Mouse (Mus musculus) hindbrain, embryonic 13.5 days (tissue): ENCODE data around the gene Slc30a7. TPM values are rescaled to one million over a fixed set of nuclear protein-coding genes. Genes with fewer than 3 reads are reported as not detected.

Source experiments
- ATAC-seq: fragments of 200-750 bp; cut with Nextera tagmentation; 2 replicates; pipeline ENCODE4 v1.8.0; 2017; ENCODE audit warnings: moderate TSS enrichment; ENCODE audit not compliant: low FRiP score
- H3K27ac ChIP-seq: fragments of 300-500 bp; sonication (generic); 2 replicates; pipeline ENCODE4 v1.5.1; 2015; ENCODE audit warnings: inconsistent platforms, mild to moderate bottlenecking, moderate library complexity
- H3K27me3 ChIP-seq: fragments of 300-500 bp; sonication (generic); 2 replicates; pipeline ENCODE4 v1.6.1; 2015; ENCODE audit warnings: mild to moderate bottlenecking, inconsistent platforms
- H3K36me3 ChIP-seq: fragments of 300-500 bp; sonication (generic); 2 replicates; pipeline ENCODE4 v1.6.1; 2015; ENCODE audit warnings: mild to moderate bottlenecking, inconsistent platforms
- H3K4me1 ChIP-seq: fragments of 300-500 bp; sonication (generic); replicated peaks from 2 replicates; pipeline ENCODE4 v1.6.1; 2015; ENCODE audit warnings: inconsistent platforms
- H3K4me2 ChIP-seq: fragments of 300-500 bp; sonication (generic); 2 replicates; pipeline ENCODE4 v1.6.1; 2015; ENCODE audit warnings: inconsistent platforms, mild to moderate bottlenecking, moderate library complexity
- H3K4me3 ChIP-seq: fragments of 300-500 bp; sonication (generic); 2 replicates; pipeline ENCODE4 v1.5.1; 2015; ENCODE audit warnings: mild to moderate bottlenecking, inconsistent platforms
- H3K9ac ChIP-seq: fragments of 300-500 bp; sonication (generic); 2 replicates; pipeline ENCODE4 v1.6.1; 2015; ENCODE audit warnings: mild to moderate bottlenecking, inconsistent platforms
- H3K9me3 ChIP-seq: fragments of 300-500 bp; sonication (generic); 2 replicates; pipeline ENCODE4 v1.6.1; 2016; ENCODE audit warnings: inconsistent platforms
- WGBS: fragments of 180-500 bp; shearing (Covaris S2); methylation state at CpG from one replicate; pipeline ENCODE4 v1.1.7; 2015; 5-methylcytosine and 5-hydroxymethylcytosine counted together
- polyA plus RNA-seq: library from polyadenylated mRNA; unstranded; fragments of >200 nt; fragmentation: Nextera tagmentation; extraction: Ambion mirVana; gene quantifications from 2 replicates; pipeline ENCODE4 v1.2.1, GENCODE M21; 2015

The Slc30a7 gene
- polyA plus RNA-seq, 1 experiment from 2014 or later, result 21.2 TPM

DNA sequence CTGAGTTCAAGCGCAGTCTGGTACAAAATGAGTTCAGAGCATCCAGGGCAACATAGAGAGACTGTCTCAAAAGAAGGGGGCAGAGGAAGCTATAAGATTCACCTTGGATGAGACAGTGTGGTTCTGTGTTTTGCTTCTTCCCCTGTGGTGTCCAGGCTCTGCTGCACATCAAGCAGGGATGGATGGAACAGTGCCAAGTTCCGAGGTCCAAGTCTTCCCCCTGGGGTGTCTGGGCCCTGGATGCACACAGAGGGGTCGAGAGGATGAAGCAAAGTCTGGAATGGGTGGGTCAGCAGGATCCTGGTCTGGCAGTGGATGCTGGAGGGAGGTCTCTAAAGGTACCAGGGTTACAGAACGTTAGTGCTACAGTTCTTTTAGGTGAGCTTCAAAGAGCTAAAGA lies 11.4 kb upstream of the Slc30a7 start:
- no peak overlapping the region for H3K4me3 ChIP-seq
- H3K4me1 ChIP-seq, result no peaks in the 10 kb centered on the region
- no peaks in the 10 kb centered on the region for H3K9me3 ChIP-seq
- H3K27ac ChIP-seq, result no peak overlapping the region
- 72% methylated on average over 4 of the region's 4 CpGs for WGBS
- no peak overlapping the region for H3K4me2 ChIP-seq
- H3K9ac ChIP-seq, result no peak overlapping the region
- ATAC-seq, result no peak
- H3K36me3 ChIP-seq, result no peaks in the 10 kb centered on the region
- no peaks in the 10 kb centered on the region for H3K27me3 ChIP-seq

DNA sequence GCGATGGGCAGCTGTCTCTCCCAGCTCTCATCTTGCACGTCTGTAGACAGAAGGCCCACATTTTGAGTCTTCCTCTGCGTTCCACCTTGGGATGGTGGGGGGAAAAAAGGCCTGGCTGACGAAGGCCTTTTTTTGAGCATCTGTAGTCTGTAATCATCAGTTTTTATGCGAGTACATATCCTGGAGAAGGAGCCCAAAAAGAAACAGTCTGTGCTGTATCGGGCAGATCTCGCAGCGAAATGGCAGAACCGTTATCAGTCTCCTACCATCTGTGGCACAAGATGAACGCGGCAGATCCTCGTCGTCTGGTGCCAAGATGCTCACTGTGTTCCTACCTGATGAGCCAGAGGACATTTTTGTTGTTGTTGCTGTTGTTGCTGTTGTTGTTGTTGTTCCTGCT lies 8.9 kb upstream of the Slc30a7 start:
- no peak overlapping the region for H3K27ac ChIP-seq
- H3K4me3 ChIP-seq, result no peak overlapping the region
- H3K4me1 ChIP-seq, result no peaks in the 10 kb centered on the region
- no peaks in the 10 kb centered on the region for H3K27me3 ChIP-seq
- 90% methylated on average over 13 of the region's 13 CpGs for WGBS
- no peak for ATAC-seq
- H3K9me3 ChIP-seq, result no peaks in the 10 kb centered on the region
- H3K9ac ChIP-seq, result no peak overlapping the region
- no peaks in the 10 kb centered on the region for H3K36me3 ChIP-seq
- H3K4me2 ChIP-seq, result no peak overlapping the region

DNA sequence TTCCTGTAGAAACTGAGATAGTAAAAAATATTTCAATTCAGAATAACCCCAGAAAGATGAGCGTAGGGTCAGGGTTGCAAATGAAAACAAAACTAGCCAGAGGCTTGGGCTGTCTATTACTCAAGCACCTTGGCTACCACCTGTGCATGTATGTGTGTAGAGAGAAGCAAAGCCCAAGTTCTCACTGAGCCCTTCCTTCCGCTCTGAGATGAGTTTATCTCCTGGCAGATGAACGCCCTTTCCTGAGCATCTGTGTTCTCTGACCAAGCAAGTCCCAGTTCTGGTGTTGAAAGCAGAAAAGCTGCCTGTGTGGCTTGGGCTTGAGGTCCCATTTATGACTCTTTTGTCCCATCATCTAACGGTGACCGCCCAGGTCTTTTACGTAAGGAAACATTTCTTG lies 7.7 kb upstream of the Slc30a7 start:
- H3K27me3 ChIP-seq, result no peaks in the 10 kb centered on the region
- H3K9ac ChIP-seq, result no peak overlapping the region
- H3K27ac ChIP-seq, result no peak overlapping the region
- peaks cover 4% of the 10 kb centered on the region for H3K4me1 ChIP-seq
- no peaks in the 10 kb centered on the region for H3K9me3 ChIP-seq
- WGBS, result 99% methylated on average over 6 of the region's 6 CpGs
- no peak for ATAC-seq
- H3K4me3 ChIP-seq, result no peak overlapping the region
- no peaks in the 10 kb centered on the region for H3K36me3 ChIP-seq
- H3K4me2 ChIP-seq, result no peak overlapping the region

DNA sequence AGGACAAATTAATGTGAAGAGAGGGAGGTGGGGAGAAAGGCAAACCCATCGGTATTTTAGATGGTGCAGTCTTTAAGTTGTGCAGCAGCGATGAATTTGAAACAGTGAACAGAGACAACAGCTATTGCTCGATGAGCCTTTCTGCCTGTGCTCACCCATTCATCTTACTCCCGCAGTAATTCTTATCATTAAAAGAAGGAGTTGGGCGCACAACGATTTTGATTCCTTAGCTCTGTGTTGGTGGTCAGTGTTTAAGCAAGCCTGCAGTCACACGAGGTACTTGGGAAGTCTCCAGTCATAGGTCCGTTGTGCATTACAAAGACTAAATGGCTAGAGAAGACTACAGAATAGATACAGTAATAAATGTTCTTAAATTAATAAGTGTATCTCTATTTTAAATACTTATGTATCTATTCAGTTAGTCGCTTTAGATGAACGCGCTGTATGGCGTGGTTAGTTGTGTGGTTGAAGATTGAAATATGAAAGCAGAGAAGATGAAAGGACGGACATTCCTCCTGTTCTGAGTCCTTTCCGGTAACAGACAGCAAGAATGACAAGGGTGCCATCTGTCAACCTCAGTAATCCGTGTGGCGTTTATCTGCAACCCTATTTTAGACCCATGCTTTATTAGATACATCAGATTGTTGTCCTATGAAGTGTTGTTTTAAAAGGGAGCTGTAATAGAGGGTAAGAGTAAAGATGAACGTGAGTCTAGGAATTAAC lies 2.6 kb upstream of the Slc30a7 start:
- Histone ChIP-seq H3K36me3 (peaks cover 3% of the 10 kb centered on the region; the same call in 1 of the 2 replicates), H3K27ac (no peak overlapping the region), H3K4me2 (peak overlapping the region; percentile 91), H3K4me3 (peak overlapping the region; percentile 84; the same call in 1 of the 2 replicates), H3K9ac (no peak overlapping the region), H3K4me1 (peaks cover 34% of the 10 kb centered on the region), H3K9me3 (no peaks in the 10 kb centered on the region), H3K27me3 (no peaks in the 10 kb centered on the region)
- WGBS, result 79% methylated on average over 17 of the region's 17 CpGs
- ATAC-seq, result no peak

DNA sequence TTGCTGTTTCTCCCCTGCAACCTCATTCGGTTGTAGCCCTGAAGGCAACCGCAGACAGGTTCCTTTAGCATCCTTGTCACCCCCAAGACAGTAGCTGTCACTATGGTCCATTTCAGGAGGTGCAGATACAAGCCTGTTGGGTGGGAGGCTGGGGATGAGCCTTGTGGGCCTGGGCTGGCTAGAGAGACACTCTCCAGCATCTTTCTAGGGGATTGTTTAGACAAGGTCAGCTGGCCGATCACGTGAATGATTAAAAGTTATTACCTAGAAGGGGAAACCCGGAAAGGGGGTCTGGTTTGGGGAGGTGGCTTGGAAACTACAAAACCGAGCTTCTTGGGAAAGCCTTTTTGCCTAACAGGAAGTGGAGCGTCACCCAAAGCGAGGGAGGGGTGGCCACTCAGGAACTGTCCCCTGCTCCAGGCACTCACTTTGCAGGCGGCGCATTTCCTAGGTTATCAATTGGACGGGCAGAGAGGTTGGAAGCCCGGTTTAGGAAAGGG lies 785 bp upstream of the Slc30a7 start:
- H3K9me3 ChIP-seq, result no peaks in the 10 kb centered on the region
- H3K27ac ChIP-seq, result peak overlapping the region; percentile 92
- no peaks in the 10 kb centered on the region for H3K27me3 ChIP-seq
- peak overlapping the region; percentile 91 for H3K4me2 ChIP-seq
- peaks cover 42% of the 10 kb centered on the region for H3K4me1 ChIP-seq
- under 1% methylated on average over 12 of the region's 12 CpGs for WGBS
- peak; percentile 68 for ATAC-seq
- H3K4me3 ChIP-seq, result peak overlapping the region; percentile 84
- H3K9ac ChIP-seq, result peak overlapping the region; percentile 91
- H3K36me3 ChIP-seq, result peaks cover 11% of the 10 kb centered on the region

DNA sequence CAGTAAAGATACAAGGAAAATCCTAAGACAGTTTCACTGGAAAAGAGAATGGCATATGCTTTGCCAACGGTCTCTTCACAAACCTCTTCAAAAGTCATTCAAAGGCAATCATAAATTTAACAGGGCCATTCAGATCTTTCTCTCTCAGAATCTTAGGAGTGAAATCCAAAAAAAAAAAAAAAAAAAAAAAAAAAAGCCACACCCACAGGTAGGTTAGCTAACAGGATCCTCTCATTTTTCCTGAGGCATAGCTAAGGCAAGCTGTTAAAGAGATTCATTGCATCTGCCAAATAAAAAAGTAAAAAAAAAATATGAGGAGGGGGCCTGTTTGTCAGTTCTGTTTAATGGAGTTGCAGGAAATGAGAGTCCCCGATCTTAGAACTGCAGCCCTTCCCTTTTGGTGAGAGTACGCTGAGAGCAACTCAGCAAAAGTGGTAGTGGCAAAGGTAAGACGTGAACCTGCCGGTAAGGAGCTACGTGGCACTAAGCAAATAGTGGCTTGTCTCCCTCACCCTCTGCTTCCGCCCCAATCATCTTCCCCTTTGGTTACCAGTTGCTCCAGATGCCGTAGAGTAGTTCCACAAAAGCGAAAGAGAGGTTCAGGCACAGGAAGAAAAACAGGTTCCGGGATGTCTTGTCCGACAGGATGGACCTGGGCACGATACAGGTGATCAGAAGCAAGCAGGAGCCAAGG lies 775 bp downstream of the Slc30a7 start:
- peak overlapping the region; percentile 92 for H3K27ac ChIP-seq
- WGBS, result 9% methylated on average over 12 of the region's 12 CpGs
- H3K4me1 ChIP-seq, result peaks cover 42% of the 10 kb centered on the region
- H3K4me2 ChIP-seq, result peak overlapping the region; percentile 91
- no peaks in the 10 kb centered on the region for H3K9me3 ChIP-seq
- peak overlapping the region; percentile 91 for H3K9ac ChIP-seq
- no peak; the same call in 1 of the 2 replicates for ATAC-seq
- no peaks in the 10 kb centered on the region for H3K27me3 ChIP-seq
- peak overlapping the region; percentile 84 for H3K4me3 ChIP-seq
- peaks cover 16% of the 10 kb centered on the region for H3K36me3 ChIP-seq

DNA sequence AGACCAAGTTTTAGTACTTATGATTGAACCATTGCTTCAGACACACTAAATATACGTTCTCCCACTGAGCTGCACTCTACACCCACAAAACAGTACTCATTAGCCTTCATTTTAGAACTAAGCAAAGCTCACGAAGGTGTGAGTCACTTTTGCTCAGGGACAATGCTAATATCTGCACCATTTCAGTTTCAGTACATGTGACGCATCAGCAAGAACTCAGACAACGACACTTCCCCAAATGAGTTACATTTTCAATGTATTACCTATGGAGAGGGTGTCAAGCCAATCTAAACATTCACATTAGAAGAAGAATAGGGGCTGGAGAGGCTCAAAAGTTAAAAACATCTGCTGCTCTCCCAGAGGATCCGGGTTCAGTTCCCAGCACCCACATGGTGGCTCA lies 10.3 kb downstream of the Slc30a7 start:
- H3K36me3 ChIP-seq, result peaks cover 35% of the 10 kb centered on the region

DNA sequence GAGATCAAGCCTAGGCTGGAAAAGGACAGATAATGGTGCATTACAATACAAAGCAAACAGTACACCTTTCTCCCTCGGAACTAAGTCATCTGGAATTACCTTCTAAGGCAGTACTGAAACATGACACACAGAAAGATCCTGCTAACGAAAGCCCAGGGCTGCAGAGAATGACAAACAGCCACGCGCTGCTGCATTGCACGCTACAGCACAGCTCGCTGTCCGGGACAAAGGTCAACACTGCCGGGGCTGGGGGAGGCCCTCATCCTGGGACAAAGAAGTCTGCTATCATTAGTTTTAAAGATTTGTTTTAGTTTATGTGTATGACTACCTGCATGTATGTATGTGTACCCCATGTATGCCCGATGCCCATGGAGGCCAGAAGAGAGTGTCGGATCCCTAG lies 14.2 kb downstream of the Slc30a7 start:
- Histone ChIP-seq H3K4me3 (no peak overlapping the region), H3K4me1 (no peaks in the 10 kb centered on the region), H3K27me3 (no peaks in the 10 kb centered on the region), H3K9me3 (no peaks in the 10 kb centered on the region), H3K27ac (no peak overlapping the region), H3K36me3 (peaks cover 32% of the 10 kb centered on the region), H3K9ac (no peak overlapping the region), H3K4me2 (no peak overlapping the region)
- ATAC-seq, result no peak
- WGBS, result 85% methylated on average over 10 of the region's 10 CpGs

More for the DNA sequence above, 10.3 kb downstream of the Slc30a7 start:
- ATAC-seq, result no peak
- Histone ChIP-seq H3K27ac (no peak overlapping the region), H3K4me1 (no peaks in the 10 kb centered on the region), H3K9ac (no peak overlapping the region), H3K4me2 (no peak overlapping the region), H3K9me3 (no peaks in the 10 kb centered on the region), H3K4me3 (no peak overlapping the region), H3K27me3 (no peaks in the 10 kb centered on the region)
- 95% methylated on average over 5 of the region's 5 CpGs for WGBS

DNA sequence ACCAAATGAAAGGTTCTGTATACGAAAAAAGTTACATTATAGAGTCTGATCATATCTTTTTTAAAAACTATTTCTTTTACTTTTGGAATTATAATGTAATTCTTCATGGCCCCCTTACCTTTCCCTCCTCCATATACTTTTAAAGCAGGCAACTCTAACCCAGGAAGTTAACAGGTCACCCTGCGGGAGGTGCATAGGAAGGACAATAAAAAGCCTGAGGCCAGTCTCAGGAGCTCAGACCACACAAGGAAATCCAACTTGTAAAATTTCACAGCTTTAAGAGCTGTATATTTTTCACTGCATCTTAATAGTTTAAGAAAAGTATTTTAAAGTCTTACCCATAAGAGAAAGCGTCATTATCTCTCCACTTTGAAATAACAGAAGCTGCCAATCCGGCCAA lies 14.6 kb downstream of the Slc30a7 start:
- no peak overlapping the region for H3K27ac ChIP-seq
- WGBS, result 91% methylated on average over 4 of the region's 4 CpGs
- H3K4me1 ChIP-seq, result no peaks in the 10 kb centered on the region
- no peaks in the 10 kb centered on the region for H3K27me3 ChIP-seq
- peaks cover 30% of the 10 kb centered on the region for H3K36me3 ChIP-seq
- H3K9ac ChIP-seq, result no peak overlapping the region
- H3K4me3 ChIP-seq, result no peak overlapping the region
- ATAC-seq, result no peak
- no peaks in the 10 kb centered on the region for H3K9me3 ChIP-seq
- H3K4me2 ChIP-seq, result no peak overlapping the region

DNA sequence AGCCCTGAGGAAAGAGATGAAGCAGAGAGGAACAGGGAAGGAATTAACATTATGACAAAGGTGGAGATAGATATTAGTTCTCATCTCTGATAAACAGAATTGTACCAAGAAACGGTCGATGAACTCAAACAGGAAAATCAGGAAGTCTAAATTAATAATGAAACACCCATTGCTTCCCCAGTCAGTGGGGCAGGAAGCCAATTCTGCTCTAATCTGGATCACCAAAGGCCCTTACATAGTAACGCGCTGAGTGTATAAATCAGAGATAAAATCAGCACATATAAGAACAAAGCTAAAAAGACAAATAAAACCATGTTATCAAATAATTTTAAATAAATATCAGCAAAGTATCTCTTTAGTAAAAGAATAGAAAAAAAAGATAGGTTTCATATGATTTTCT lies 15.1 kb downstream of the Slc30a7 start:
- ATAC-seq, result no peak
- no peak overlapping the region for H3K4me3 ChIP-seq
- peaks cover 29% of the 10 kb centered on the region for H3K36me3 ChIP-seq
- no peaks in the 10 kb centered on the region for H3K27me3 ChIP-seq
- H3K9me3 ChIP-seq, result no peaks in the 10 kb centered on the region
- 95% methylated on average over 4 of the region's 4 CpGs for WGBS
- no peak overlapping the region for H3K9ac ChIP-seq
- no peaks in the 10 kb centered on the region for H3K4me1 ChIP-seq
- H3K27ac ChIP-seq, result no peak overlapping the region
- H3K4me2 ChIP-seq, result no peak overlapping the region

DNA sequence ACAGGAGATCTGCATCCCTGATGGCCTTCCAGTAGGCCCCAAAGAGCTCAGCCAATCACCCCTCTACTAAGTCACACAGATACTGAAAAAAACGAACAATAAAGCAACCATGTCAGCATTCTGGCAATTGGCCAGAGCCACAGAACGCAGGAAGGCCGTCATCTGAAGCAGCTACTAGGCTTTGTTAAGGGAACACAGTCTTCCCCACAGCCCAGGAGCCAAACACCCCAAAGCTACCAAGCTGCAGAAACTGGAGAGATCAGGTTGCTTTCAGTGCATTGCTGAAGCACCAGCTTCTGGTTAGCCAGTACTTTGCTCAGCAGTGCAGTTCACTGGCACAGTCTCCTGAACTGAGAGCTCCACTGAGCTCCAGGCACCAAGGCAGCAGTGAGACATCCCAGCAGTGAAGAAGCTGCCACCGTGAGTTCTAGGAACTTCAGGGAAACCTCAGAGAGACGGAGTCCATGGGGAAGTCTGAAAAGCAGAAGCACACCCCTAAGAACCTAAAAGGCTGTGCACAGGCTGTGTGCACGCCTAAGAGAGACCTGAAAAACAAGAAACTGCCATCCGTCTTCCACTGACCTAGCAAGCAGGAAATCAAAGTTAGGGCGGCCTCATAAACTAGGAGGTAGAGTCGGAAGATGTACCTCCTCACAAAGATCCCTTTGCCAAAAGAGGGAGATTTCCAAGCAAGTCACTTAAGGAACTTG lies 21.9 kb downstream of the Slc30a7 start:
- H3K4me2 ChIP-seq, result no peak overlapping the region
- H3K9me3 ChIP-seq, result no peaks in the 10 kb centered on the region
- H3K27ac ChIP-seq, result peak overlapping the region; percentile 44
- peaks cover 66% of the 10 kb centered on the region for H3K36me3 ChIP-seq
- H3K27me3 ChIP-seq, result no peaks in the 10 kb centered on the region
- no peak for ATAC-seq
- no peaks in the 10 kb centered on the region for H3K4me1 ChIP-seq
- WGBS, result 77% methylated on average over 9 of the region's 9 CpGs
- H3K4me3 ChIP-seq, result no peak overlapping the region
- H3K9ac ChIP-seq, result 0 out of 2 replicates have a peak overlapping the region, but pooled peaks have one; percentile 29

DNA sequence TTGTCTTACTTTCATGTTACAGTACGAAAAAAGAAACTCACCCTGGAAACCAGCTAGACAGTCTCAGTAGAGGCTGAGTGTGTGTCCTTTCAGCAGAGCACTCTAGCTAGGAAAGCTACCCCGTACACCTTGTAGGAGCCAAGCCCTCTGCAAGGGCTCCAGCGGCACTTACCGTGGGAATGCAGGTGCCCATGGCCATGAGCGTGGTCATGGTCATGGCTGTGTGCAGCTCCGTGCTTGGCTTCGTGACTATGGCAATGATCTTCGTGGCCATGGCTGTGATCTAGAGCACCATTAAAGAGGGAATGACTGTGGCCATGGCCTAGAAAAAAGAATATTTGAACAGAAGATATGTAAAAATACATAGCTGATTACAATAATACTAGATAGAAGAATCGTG lies 22.6 kb downstream of the Slc30a7 start:
- 97% methylated on average over 9 of the region's 9 CpGs for WGBS
- no peak for ATAC-seq

More for the DNA sequence above, 22.6 kb downstream of the Slc30a7 start:
- no peak overlapping the region for H3K4me2 ChIP-seq
- H3K9me3 ChIP-seq, result no peaks in the 10 kb centered on the region
- H3K4me3 ChIP-seq, result no peak overlapping the region
- H3K27ac ChIP-seq, result no peak overlapping the region
- H3K9ac ChIP-seq, result no peak overlapping the region
- peaks cover 62% of the 10 kb centered on the region for H3K36me3 ChIP-seq
- no peaks in the 10 kb centered on the region for H3K27me3 ChIP-seq
- no peaks in the 10 kb centered on the region for H3K4me1 ChIP-seq
